Mouse (Mus musculus) lung, embryonic 14.5 days (tissue): ENCODE measurements around the gene Bin2. TPM values are rescaled to one million over a fixed set of nuclear protein-coding genes. Genes with fewer than 3 reads are reported as not detected.
"Not testable (repeated sequence)": the region's sequence is repeated elsewhere in the genome, so short reads cannot be mapped to it uniquely, and the experiment has no call there.

ENCODE experiments used
- ATAC-seq: fragments of 200-750 bp; cut with Nextera tagmentation; 2 replicates; pipeline ENCODE4 v1.8.0; 2017; ENCODE audit warnings: mild to moderate bottlenecking, moderate TSS enrichment, moderate library complexity; ENCODE audit not compliant: insufficient read depth
- DNase-seq: peaks from one replicate; pipeline ENCODE4 v3.0.0-alpha.2; 2015
- H3K27ac ChIP-seq: fragments of 300-500 bp; sonication (generic); 2 replicates; pipeline ENCODE4 v1.5.1; 2014; ENCODE audit warnings: low read depth, mild to moderate bottlenecking, moderate library complexity
- H3K27me3 ChIP-seq: fragments of 300-500 bp; sonication (generic); 2 replicates; pipeline ENCODE4 v1.6.1; 2014; ENCODE audit warnings: low read length, control low read depth; ENCODE audit not compliant: insufficient read depth
- H3K36me3 ChIP-seq: fragments of 300-500 bp; sonication (generic); 2 replicates; pipeline ENCODE4 v1.6.1; 2014; ENCODE audit warnings: control low read depth; ENCODE audit not compliant: insufficient read depth
- H3K4me1 ChIP-seq: fragments of 300-500 bp; sonication (generic); 2 replicates; pipeline ENCODE4 v1.6.1; 2014; ENCODE audit warnings: antibody characterized with exemption, control low read depth; ENCODE audit not compliant: insufficient read depth
- H3K4me2 ChIP-seq: fragments of 300-500 bp; sonication (generic); 2 replicates; pipeline ENCODE4 v1.6.1; 2014; ENCODE audit warnings: mild to moderate bottlenecking
- H3K4me3 ChIP-seq: fragments of 300-500 bp; sonication (generic); 2 replicates; pipeline ENCODE4 v1.5.1; 2014; ENCODE audit warnings: low read depth, low read length
- H3K9ac ChIP-seq: fragments of 300-500 bp; sonication (generic); 2 replicates; pipeline ENCODE4 v1.6.1; 2014
- H3K9me3 ChIP-seq: fragments of 300-500 bp; sonication (generic); 2 replicates; pipeline ENCODE4 v1.6.1; 2016; ENCODE audit warnings: low read depth, low read length, control low read depth
- CTCF ChIP-seq: IDR thresholded peaks from 2 replicates; pipeline ENCODE4 v1.5.1; 2016; ENCODE audit warnings: antibody characterized with exemption, low read depth
- WGBS: fragments of 180-500 bp; shearing (Covaris S2); extraction: QIAGEN DNeasy Blood & Tissue Kit; methylation state at CpG from one replicate; pipeline ENCODE4 v1.1.7; 2014; 5-methylcytosine and 5-hydroxymethylcytosine counted together
- polyA plus RNA-seq: library from polyadenylated mRNA; unstranded; fragments of >200 nt; fragmentation: Nextera tagmentation; extraction: Ambion mirVana; gene quantifications from 2 replicates; pipeline ENCODE4 v1.2.1, GENCODE M21; 2014

Gene Bin2
- polyA plus RNA-seq, 1 experiment from 2014 or later, result 4.8 TPM

GRCm38 (mm10) chr15:100614218-100614995, 54.9 kb downstream of the Bin2 start:
- Histone ChIP-seq H3K4me1 (peaks cover 3% of the 10 kb centered on the region; the same call in 1 of the 2 replicates), H3K9me3 (no peaks in the 10 kb centered on the region), H3K27me3 (no peaks in the 10 kb centered on the region), H3K27ac (peak overlapping the region; percentile 30; the same call in 1 of the 2 replicates), H3K4me2 (peak overlapping the region; percentile 89), H3K4me3 (peak overlapping the region; percentile 90), H3K9ac (peak overlapping the region; percentile 52), H3K36me3 (peaks cover 23% of the 10 kb centered on the region)
- no peak for TF ChIP-seq CTCF
- DNase-seq, result peak; percentile 51
- peak; percentile 53; the same call in 1 of the 2 replicates for ATAC-seq
- 7% methylated on average over 43 of the region's 43 CpGs for WGBS

GRCm38 (mm10) chr15:100613584-100613983, 55.8 kb downstream of the Bin2 start:
- peak overlapping the region; percentile 5 for H3K4me3 ChIP-seq
- no peak for ATAC-seq
- peaks cover 14% of the 10 kb centered on the region for H3K36me3 ChIP-seq
- no peaks in the 10 kb centered on the region for H3K27me3 ChIP-seq
- TF ChIP-seq CTCF, result peak; percentile 90
- DNase-seq, result peak; percentile 88
- H3K4me2 ChIP-seq, result peak overlapping the region; percentile 50
- H3K9ac ChIP-seq, result 0 out of 2 replicates have a peak overlapping the region, but pooled peaks have one; percentile 2
- H3K9me3 ChIP-seq, result no peaks in the 10 kb centered on the region
- H3K4me1 ChIP-seq, result peaks cover 3% of the 10 kb centered on the region; the same call in 1 of the 2 replicates
- H3K27ac ChIP-seq, result no peak overlapping the region
- WGBS, result 10% methylated on average over 16 of the region's 16 CpGs

GRCm38 (mm10) chr15:100612432-100612831, 56.9 kb downstream of the Bin2 start:
- WGBS, result 53% methylated on average over 2 of the region's 2 CpGs
- Histone ChIP-seq H3K4me1 (peaks cover 3% of the 10 kb centered on the region; the same call in 1 of the 2 replicates), H3K4me2 (no peak overlapping the region), H3K9ac (no peak overlapping the region), H3K9me3 (no peaks in the 10 kb centered on the region), H3K27ac (no peak overlapping the region), H3K27me3 (no peaks in the 10 kb centered on the region), H3K4me3 (no peak overlapping the region), H3K36me3 (peaks cover 3% of the 10 kb centered on the region)
- ATAC-seq, result no peak
- DNase-seq, result no peak
- peak; percentile 33 for TF ChIP-seq CTCF

- Histone ChIP-seq H3K4me1 (peaks cover 3% of the 10 kb centered on the region; the same call in 1 of the 2 replicates), H3K4me2 (no peak overlapping the region), H3K9ac (no peak overlapping the region), H3K36me3 (no peaks in the 10 kb centered on the region), H3K9me3 (no peaks in the 10 kb centered on the region), H3K27me3 (no peaks in the 10 kb centered on the region), H3K4me3 (no peak overlapping the region), H3K27ac (no peak overlapping the region)
- ATAC-seq, result no peak
- DNase-seq, result no peak
- 72% methylated on average over 7 of the region's 7 CpGs for WGBS
- no peak for TF ChIP-seq CTCF
These were observed 57.4 kb downstream of the Bin2 start for GRCm38 (mm10) chr15:100611951-100612350.

- DNase-seq, H3K36me3 ChIP-seq, H3K27ac ChIP-seq, H3K4me2 ChIP-seq, H3K9ac ChIP-seq, H3K27me3 ChIP-seq, H3K4me1 ChIP-seq, ATAC-seq, H3K9me3 ChIP-seq, H3K4me3 ChIP-seq: not testable (repeated sequence)
- WGBS, result 86% methylated on average over 8 of the region's 8 CpGs
- TF ChIP-seq CTCF, result 0 out of 2 replicates have a peak, but pooled peaks have one; percentile 9
These were observed 62.7 kb downstream of the Bin2 start for GRCm38 (mm10) chr15:100606677-100607076.

GRCm38 (mm10) chr15:100601669-100602068, 67.7 kb downstream of the Bin2 start:
- Histone ChIP-seq H3K4me2 (no peak overlapping the region), H3K4me3 (no peak overlapping the region), H3K4me1 (peaks cover 4% of the 10 kb centered on the region; the same call in 1 of the 2 replicates), H3K27ac (no peak overlapping the region), H3K9me3 (no peaks in the 10 kb centered on the region), H3K36me3 (no peaks in the 10 kb centered on the region), H3K9ac (no peak overlapping the region), H3K27me3 (peaks cover 25% of the 10 kb centered on the region)
- WGBS, result 45% methylated on average over 3 of the region's 3 CpGs
- TF ChIP-seq CTCF, result no peak
- DNase-seq (no peak), ATAC-seq (no peak)

- ATAC-seq (no peak), DNase-seq (no peak)
- H3K4me3 ChIP-seq, result peak overlapping the region; percentile 77; the same call in 1 of the 2 replicates
- no peak for TF ChIP-seq CTCF
- no peak overlapping the region for H3K27ac ChIP-seq
- no peaks in the 10 kb centered on the region for H3K36me3 ChIP-seq
- WGBS, result 13% methylated on average over 21 of the region's 21 CpGs
- H3K4me2 ChIP-seq, result peak overlapping the region; percentile 98
- peaks cover 25% of the 10 kb centered on the region for H3K27me3 ChIP-seq
- H3K9ac ChIP-seq, result no peak overlapping the region
- H3K9me3 ChIP-seq, result no peaks in the 10 kb centered on the region
- H3K4me1 ChIP-seq, result peaks cover 4% of the 10 kb centered on the region; the same call in 1 of the 2 replicates
These were observed 68.6 kb downstream of the Bin2 start for GRCm38 (mm10) chr15:100600696-100601272.
